Mouse (Mus musculus) megakaryocyte-erythroid progenitor cell, adult 5-6 weeks (primary cell): ENCODE measurements at regions not wholly inside any gene's neighbourhood (a gene's known extent, or its start where the extent isn't known, plus 50 kb on each side); places are given as distances from the start of the nearest gene placed in this dataset.

Experiments
- ATAC-seq: replicated peaks from 2 replicates; pipeline ENCODE4 v1.8.0; 2016; ENCODE audit warnings: mild to moderate bottlenecking, inconsistent platforms; ENCODE audit not compliant: severe bottlenecking, poor library complexity, low FRiP score, low TSS enrichment

DNA sequence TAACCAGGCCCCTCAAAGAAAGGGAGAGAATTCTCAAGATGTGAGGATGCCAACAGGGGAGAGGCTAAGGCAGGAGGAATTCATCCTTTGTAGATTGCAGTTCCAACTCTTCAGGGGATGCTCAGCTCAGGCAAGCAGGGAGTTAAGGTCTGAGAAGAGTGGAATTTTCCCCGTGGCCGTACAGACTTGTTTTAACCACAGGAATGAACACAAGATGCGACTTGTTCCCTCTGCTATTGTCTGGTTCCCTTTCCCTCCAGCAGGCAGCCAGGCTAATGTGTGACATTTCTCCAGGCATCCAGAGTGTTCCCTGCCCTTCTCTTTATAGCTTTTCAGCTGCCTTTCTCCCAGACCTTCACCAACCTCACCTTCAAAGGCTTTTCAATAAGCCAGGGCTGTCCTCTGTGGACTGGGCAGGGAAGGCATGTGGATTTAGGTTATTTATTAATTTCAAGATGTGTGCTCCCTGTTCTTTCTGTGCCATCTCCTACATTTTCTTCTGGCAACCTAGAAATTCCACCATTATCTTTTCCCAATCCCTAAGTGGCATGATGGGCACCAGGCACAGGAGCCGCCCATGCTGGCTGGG lies 198.6 kb upstream of the Camk1g start:
- ATAC-seq = no peak

DNA sequence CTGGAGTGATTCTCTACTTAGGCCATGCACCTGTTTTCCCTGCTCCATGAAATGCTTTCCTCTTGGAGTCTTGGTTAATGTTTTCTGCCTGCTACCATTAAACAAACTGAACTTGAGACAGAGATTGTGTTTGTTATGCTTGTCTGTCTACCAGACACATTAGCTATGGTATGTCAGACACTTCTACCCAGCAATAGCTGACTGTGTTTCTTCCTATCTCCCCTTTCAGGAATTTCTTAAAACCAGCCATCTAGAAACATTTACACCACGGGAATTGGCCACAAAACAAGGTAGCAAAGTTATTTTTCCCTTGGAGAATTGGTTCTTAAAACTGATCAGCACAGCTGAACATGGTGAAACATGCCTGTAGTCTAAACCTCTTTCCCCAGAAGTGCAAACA lies 197.1 kb upstream of the Camk1g start:
- no peak for ATAC-seq

DNA sequence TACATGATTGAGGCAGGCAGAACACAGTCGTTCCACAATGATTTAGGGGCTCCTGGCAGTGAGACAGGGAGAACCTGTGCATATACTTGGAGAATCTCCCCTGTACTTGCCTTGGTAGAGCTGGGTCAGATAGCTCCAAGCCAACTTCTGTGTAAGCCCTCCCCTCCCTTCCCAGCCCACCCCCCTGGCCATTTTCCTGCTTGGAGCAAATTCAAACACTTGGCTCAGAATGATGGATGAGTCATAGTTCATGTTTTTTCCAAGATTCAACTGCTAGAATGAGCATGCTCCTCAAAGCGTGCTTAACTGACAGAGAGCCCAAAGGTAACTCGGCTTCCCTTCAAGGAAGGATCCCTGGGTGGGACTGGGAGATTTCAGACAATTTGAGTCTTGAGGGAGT lies 194.1 kb upstream of the Camk1g start:
- no peak for ATAC-seq

DNA sequence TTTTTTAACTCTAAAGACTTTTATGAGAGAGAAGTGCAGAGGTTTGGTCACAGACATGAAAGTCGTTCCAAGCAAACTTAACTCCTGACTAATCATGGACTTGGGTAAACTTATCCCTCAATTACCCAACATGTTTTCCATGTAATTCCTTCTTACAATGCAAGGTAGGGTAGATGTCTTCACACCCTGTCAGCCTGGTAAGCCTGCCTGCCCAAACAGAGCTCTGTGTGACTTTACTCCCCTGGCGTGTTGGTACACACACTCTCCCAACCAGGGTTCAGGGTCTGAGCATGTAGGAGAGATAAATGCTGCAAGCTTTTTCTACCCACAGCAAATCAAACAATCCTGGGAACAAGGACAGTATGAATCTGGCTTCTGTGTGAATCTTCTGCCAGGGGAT lies 192.1 kb upstream of the Camk1g start:
- ATAC-seq = no peak

DNA sequence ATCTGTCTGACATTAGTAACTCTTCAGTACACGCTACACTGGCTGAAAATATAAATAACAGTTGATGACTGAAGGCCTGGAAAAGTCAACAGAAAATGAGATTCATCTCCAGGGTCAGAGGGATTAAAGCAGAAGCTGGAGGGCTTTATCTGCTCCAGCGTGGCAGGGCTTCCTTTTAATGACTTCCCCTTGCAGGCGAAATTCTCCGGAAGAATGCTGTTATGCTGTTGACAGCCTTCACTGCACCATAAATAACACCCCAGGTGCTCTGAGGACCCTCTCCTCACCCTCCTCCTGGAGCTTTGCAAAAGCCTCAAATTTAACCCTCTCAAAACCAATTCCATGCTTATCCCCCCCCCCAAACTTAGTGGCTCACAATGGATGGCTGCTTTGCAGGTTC lies 188.0 kb upstream of the Camk1g start:
- ATAC-seq = 0 out of 2 replicates have a peak, but pooled peaks have one; percentile 43

DNA sequence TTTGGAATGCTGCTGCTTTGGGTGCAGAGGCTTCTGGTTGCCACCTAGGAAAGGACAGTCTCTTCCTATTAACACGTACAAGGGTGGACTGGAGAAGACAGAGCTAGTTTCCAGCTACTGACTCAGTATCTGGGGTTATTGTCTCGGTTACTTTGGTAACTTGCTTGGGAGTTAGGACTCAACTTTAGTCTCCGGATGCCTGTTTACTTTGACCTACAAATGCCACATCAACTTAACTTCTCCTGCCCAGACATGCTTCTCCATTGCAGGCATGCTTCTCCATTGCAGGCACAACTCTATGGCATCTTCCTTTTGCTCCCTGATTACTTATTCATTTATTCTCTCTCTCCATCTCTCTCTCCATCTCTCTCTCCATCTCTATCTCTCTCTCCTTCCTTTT lies 184.6 kb upstream of the Camk1g start:
- no peak for ATAC-seq

DNA sequence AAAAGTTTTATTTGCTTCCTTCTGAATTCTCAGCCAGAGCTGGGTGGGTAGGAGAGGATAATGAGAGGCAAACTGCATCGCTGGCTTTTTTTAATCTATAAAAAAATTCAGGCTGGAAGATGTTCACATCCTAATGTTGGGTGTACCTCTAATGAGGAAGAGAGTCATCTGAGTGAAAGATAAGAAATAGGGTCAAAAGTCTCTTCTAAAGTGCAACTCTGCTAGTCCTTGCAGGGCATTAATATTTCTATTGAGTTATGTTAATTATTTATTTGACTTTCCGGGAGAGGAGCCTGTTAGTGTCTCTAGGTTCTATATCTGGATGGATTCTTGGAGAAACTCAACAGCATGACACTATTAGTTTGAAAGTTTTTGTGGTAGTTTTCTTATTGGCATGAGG lies 182.2 kb upstream of the Camk1g start:
- ATAC-seq = no peak

DNA sequence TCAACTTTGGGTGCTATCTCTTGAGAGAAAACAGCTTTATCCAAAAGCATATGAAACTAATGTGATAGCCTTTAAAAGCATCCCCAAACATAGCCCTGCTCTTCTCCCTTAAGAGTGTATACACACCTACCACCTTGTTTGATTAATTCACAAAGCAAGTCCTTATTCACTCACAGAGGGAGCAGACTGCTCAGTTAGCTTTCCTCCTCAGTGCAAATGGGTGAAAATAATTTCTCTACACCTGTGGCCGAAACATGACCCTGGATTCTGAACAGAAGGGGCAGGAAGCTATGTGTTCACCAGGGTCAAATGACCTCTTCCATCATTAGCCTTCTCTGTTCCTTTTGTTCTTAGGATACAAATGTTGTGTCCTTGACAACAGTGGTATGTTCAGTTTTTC lies 181.2 kb upstream of the Camk1g start:
- ATAC-seq = no peak

DNA sequence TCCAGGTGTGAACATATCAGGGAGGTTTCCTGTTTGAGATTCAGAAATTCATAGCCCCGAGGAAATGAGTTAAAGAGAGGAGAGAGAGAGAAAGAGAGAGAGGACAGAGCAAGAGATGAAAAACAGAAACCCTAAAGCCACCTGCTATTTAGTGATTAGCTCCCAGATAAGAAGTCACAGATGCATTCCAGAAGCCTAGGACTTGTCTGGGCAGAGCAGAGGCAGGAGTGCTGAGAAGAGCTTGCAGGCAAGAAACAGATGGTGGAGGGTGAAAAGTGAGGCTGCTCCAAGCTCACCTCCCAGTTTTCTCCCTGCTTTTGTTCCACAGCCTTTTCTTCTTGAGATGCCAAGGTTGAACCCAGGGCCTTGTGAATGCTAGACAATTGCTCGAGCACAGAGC lies 180.7 kb upstream of the Camk1g start:
- ATAC-seq = no peak

DNA sequence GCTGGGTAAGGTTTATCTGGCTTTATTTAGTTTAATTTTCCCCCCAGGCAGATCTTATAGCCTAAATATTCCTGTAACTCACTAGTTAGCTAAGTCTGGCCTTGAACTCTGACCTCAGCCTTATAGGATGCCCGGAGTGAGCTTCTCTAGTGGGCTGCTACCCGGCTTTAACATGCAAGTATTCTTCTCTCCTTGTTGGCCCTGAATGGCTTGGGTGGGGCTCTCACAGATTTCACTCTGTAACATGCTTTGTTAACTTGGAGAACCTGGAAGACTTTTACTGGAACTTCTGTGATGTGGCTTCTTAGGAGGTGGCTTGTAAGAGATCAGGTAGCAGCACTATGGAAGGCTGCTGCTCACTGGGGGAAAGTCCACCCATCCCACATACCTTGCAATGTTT lies 177.3 kb upstream of the Camk1g start:
- ATAC-seq = no peak

DNA sequence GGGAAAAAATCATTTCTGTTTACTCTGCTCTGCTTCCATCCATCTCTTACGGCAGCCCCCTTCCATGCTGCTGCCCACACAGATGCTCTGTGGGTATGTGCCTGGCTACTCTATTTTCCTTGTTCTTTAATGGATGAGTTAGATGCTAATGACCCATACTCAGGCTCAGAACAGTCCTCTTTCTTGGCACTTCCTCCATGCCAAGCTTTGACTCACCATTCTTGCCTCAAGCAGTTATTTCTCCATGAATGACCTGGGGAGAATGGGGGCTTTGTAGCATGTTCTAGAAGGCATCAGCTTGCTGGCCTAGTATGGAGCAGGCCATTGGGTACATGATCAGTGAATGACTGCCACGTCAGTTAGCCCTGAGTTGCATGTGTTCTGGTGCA lies 175.9 kb upstream of the Camk1g start:
- ATAC-seq = no peak

DNA sequence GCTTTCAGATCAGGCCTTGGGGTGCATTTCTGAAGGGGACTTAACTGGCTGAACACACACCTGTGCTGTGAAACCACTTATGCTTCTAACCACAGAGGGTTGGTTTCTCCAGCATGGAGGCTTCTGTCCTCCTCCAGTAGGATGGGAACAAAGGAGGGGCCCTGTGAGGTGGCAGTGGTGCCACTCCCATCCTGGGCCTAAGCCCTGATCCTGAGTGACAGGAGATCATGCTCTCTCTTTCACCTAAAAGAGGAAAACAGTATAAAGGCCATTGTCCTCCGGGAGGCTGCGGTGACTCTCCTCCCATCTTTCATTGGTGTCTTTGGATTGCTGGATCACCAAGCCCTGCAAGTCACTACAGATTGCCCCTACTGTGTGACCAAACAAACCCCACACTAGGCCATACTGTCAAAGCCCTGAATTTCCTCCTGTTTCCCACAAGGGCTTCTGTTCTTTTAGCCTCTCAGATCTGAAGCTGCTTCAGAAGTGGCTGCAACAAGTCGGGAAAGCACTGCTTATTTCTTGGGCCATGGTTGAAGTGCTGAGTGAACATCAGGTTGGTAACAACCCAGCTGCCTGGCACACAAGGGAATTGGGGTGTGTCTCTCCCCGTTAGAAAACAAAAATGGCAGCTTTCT lies 175.4 kb upstream of the Camk1g start:
- no peak for ATAC-seq

DNA sequence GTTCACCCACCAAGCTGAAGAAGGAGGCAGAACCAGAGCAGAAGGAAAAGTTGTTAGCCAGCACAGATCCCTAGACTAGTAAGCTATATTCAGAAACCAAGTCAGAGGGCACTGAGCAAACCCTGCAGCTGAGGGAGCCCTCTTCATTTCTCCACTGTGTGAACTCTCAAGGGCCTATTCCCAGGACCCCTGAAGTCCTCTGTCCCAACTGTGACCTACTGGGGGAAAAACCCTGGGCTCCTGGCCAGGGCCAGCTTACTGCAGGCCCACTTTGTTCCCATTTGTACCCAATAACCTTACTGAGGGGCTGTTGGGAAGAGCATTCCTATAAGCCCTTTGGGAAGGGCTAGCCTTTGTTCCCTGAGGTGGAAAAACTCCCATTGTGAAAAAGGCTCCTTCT lies 174.7 kb upstream of the Camk1g start:
- no peak for ATAC-seq

DNA sequence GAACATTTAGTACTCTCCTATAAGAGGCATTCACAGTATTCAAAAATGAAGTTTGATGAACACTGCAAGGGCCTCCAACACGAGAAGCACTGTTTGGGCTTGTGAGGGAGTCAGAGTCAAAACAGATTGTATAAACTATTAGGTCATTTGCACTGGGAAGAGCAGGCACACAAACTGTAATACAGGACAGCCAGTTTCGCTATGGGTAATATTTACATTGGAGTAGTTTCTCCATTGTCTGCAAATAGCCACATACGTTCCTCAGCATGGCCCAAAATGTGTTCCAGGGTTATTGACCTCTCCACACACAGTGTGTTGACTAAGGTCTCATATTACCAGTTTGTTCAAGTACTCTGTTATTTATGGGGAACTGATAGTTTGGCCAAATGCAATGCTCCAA lies 173.7 kb upstream of the Camk1g start:
- no peak for ATAC-seq

DNA sequence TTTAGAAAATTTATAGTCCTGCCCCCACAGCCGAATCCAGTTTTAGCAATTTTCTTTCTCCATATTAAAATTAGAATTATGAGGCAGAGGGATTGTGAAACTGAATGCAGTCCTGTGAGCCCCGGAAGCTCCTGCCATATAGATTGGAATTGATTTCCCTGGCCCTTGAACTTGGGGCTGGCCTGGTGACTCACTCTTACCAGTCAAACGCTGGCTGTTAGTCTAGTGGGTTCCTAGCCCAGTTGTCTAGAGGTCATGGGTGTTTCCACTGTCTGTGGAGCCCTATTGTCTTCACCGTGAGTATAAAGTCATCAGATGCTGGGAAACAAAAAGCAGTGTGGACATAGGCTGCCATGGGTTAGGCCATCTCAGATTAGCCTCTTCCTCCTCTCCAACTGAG lies 173.2 kb upstream of the Camk1g start:
- no peak for ATAC-seq

DNA sequence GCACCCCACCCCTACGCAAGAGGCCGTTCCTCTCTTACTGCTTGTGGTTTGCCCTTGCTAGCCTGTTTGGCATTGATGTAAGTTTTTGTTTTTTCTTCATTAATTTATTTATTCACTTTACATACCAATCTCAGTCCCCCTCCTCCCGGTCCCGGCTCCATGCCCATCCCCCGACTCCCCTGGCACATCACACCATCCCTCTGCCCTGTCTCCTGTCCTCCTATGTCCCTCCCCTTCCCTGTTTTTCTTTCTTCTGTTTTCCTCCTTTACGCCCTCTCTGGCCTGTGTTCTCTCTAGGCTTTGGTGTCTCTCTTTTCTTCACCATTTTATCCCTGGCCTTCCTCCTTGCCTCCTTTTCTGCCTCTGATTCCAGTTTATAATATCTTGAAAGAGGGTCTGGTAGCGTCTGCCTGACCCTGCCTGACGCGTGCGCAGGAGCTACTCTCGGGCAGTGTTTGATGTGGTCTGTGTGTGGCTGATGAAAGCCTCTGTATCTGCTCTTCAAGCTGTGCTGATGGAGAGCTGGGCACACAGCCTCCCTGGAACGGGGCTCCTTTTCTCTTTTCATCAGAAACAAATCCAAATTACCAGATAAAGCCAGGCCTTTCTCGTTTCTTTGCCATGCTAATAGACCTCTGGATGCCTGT lies 172.0 kb upstream of the Camk1g start:
- ATAC-seq = no peak

DNA sequence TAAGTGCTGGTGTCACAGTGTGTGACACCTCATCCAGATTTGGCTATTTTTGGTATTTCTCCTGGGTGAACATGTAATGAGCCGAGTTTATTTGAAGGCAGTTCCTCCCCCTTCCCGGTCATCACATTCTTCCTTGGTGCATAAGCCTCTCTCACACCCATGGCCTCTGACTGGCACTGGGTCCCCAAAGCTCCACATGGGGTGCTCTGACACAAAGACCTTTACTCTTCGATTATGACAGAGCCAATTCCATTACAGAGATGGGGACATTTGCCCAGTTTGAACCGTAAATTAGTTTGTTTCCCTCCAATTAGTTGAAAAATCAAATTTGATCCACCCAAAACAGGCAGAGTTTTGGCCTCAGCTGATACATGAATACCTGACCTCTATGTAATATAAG lies 171.2 kb upstream of the Camk1g start:
- ATAC-seq = no peak

DNA sequence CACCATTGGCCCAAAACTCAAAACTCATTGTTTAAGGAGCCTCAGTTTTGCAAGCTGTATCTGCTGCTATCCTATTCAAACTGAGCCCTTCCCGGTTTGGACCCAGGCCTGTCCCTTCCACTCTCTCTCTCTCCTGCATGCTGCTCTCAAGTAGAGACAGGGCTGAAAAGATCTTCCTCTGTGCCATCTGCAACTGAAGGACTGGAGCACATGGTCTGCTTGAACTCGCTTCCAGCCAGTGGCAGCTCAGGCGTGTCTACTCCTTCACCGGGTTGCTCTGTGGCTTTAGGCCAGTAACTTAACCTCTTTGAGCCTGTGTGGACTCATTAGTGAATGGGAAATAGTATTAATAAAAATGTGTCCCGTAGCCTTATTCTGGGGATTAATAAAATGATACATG lies 170.4 kb upstream of the Camk1g start:
- ATAC-seq = no peak

DNA sequence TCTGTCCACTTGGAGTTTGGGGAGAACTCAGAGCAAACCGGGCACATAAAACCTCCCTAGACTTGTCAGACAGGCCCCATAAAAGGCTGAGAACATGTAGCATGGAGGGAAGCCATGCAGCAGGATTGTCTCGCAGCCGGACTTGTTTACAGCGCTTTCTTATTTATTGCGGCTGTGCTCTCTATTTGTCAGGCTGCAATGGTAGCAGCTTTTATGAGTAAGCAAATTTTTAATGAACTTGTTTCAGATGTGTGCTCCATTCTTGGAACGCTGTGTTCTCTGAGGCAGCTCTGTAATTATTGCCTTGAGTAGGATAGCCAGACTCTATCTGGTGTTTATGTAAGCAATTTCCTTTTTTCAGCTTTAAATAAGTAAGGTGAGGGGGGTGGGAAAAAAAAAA lies 169.2 kb upstream of the Camk1g start:
- ATAC-seq = no peak

DNA sequence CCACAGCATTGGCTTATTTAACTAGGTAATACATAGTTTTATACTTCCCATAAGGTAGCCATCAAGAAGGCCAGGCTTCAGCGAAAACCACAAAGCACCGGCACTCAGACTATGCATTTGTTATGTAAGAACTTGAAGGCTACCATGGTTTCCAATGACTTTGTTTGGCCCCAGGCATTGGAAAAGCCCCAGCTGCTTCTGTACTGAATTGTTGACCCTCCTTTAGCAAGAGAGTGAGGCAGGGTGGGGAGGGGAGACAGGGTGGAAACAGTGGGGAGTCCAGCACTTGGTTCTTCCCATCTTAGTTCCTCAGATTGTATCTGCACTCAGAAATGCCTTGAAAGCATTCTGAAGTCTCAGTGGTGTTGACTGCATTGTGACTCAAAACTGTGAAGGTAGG lies 168.3 kb upstream of the Camk1g start:
- no peak for ATAC-seq

DNA sequence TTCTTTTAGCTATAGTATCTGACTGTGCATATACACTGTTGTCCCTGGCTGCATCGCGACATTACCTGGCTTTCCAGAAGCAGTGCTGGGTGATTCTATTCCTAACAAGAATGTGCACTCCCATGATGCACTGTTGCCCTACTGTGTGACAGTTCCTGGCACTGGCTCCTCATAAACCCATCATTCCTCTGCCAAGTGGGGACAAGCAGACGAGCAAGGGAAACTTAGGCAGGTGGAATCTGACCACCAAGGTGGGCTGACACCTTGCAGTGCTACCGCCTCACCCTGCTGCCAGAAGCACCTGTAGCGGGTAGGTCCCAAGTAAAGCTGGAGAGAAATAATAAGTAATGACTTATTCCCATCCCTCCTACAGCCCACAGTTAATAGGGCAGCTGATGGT lies 167.5 kb upstream of the Camk1g start:
- ATAC-seq = no peak
